In genomic region chr19:31198461-31198860, GRCm38 (mm10) we compare ENCODE assay signal across 20 mouse cellular contexts.
A peak's percentile ranks its signal among the peaks of the same experiment; 100 is the strongest.
DNase-seq lines count a peak whose midpoint lies in the region; ATAC-seq and TF ChIP-seq lines count a peak whose summit lies in the region.
"Had no signal": no experiment of that assay in that cellular context is flagged by ENCODE, and none has a peak within 500 bp of the region (broad histone marks: within the 10 kb centered on the region; RNA-seq: fewer than 3 reads in every experiment).

No protein-coding gene starts in this region.

- H3K36me3 ChIP-seq in forebrain, embryonic 10.5 days (replicated peaks) = no peaks in the 10 kb centered on the region
- H3K36me3 ChIP-seq in forebrain, embryonic 15.5 days = no peaks in the 10 kb centered on the region
- H3K36me3 ChIP-seq in intestine, embryonic 14.5 days (ENCODE audit: control insufficient read depth, insufficient read depth, low read length) = no peaks in the 10 kb centered on the region
- H3K36me3 ChIP-seq in intestine, postnatal 0 days (ENCODE audit: control insufficient read depth, insufficient read depth) = no peaks in the 10 kb centered on the region
- H3K36me3 ChIP-seq: embryonic facial prominence, embryonic 15.5 days; heart, embryonic 12.5 days; limb, embryonic 10.5 days had no signal

- no peak for ATAC-seq in forebrain, embryonic 15.5 days (replicated peaks)
- no peak for ATAC-seq in intestine, embryonic 14.5 days (replicated peaks; ENCODE audit: low FRiP score, low TSS enrichment, low read depth)
- ATAC-seq in intestine, postnatal 0 days = no peak
- peak; percentile 30; the same call in 1 of the 2 replicates for ATAC-seq in common myeloid progenitor, adult 5-6 weeks (replicated peaks; ENCODE audit: low read depth, poor library complexity, severe bottlenecking)
- peak; percentile 50 for ATAC-seq in megakaryocyte progenitor cell, adult 5-6 weeks (replicated peaks; ENCODE audit: poor library complexity)
- ATAC-seq: hindbrain, embryonic 16.5 days; liver, postnatal 0 days had no signal

- no peaks in the 10 kb centered on the region for H3K27me3 ChIP-seq in forebrain, embryonic 10.5 days (ENCODE audit: poor library complexity, severe bottlenecking)
- no peaks in the 10 kb centered on the region for H3K27me3 ChIP-seq in forebrain, embryonic 15.5 days
- H3K27me3 ChIP-seq in intestine, embryonic 14.5 days (replicated peaks; ENCODE audit: control insufficient read depth, insufficient read depth, low read length) = no peaks in the 10 kb centered on the region
- no peaks in the 10 kb centered on the region for H3K27me3 ChIP-seq in intestine, postnatal 0 days (replicated peaks; ENCODE audit: control insufficient read depth, insufficient read depth, low read length)
- H3K27me3 ChIP-seq: embryonic facial prominence, embryonic 15.5 days; heart, embryonic 12.5 days had no signal

- 77% methylated on average over 4 of the region's 4 CpGs for WGBS in forebrain, embryonic 10.5 days
- 47% methylated on average over 4 of the region's 4 CpGs for WGBS in forebrain, embryonic 15.5 days
- WGBS in intestine, embryonic 14.5 days = 78% methylated on average over 4 of the region's 4 CpGs
- WGBS in intestine, postnatal 0 days = 71% methylated on average over 4 of the region's 4 CpGs

- H3K4me1 ChIP-seq in forebrain, embryonic 10.5 days = peaks cover 17% of the 10 kb centered on the region
- no peaks in the 10 kb centered on the region for H3K4me1 ChIP-seq in forebrain, embryonic 15.5 days
- H3K4me1 ChIP-seq in intestine, embryonic 14.5 days (replicated peaks; ENCODE audit: control insufficient read depth, insufficient read depth, low read length) = peaks cover 4% of the 10 kb centered on the region
- no peaks in the 10 kb centered on the region for H3K4me1 ChIP-seq in intestine, postnatal 0 days (replicated peaks; ENCODE audit: control insufficient read depth, insufficient read depth, low read length)
- H3K4me1 ChIP-seq: embryonic facial prominence, embryonic 15.5 days had no signal

- H3K4me2 ChIP-seq in forebrain, embryonic 15.5 days (replicated peaks) = no peak overlapping the region
- H3K4me2 ChIP-seq in intestine, embryonic 14.5 days (ENCODE audit: low read length) = no peak overlapping the region
- no peak overlapping the region for H3K4me2 ChIP-seq in intestine, postnatal 0 days (replicated peaks; ENCODE audit: low read depth)
- H3K4me2 ChIP-seq: embryonic facial prominence, embryonic 15.5 days; heart, embryonic 12.5 days had no signal

- no peak for DNase-seq in forebrain, embryonic 10.5 days (ENCODE audit: extremely low spot score, low spot score)
- no peak for DNase-seq in intestine, embryonic 14.5 days (ENCODE audit: low spot score)
- DNase-seq in adrenal gland, adult 2 months = no peak
- no peak for DNase-seq in urinary bladder, postnatal 4 days (ENCODE audit: low spot score in 2 of 2)
- DNase-seq: cerebellum, postnatal 10 days; embryo, embryonic 11 days; kidney, postnatal 4 days; layer of hippocampus, adult 9-11 months; liver, postnatal 0 days; lung, postnatal 10 days; thymus, postnatal 14 days had no signal

- 0 out of 2 replicates have a peak overlapping the region, but pooled peaks have one; percentile 25 for H3K27ac ChIP-seq in forebrain, embryonic 10.5 days
- no peak overlapping the region for H3K27ac ChIP-seq in forebrain, embryonic 15.5 days (replicated peaks)
- peak overlapping the region; percentile 57 for H3K27ac ChIP-seq in intestine, embryonic 14.5 days (ENCODE audit: low read depth)
- H3K27ac ChIP-seq in intestine, postnatal 0 days (ENCODE audit: low read depth, low read length) = no peak overlapping the region
- H3K27ac ChIP-seq: embryonic facial prominence, embryonic 15.5 days; left cerebral cortex, adult 2 months; limb, embryonic 10.5 days had no signal

- H3K4me3 ChIP-seq in forebrain, embryonic 10.5 days = no peak overlapping the region
- no peak overlapping the region for H3K4me3 ChIP-seq in forebrain, embryonic 15.5 days
- H3K4me3 ChIP-seq in intestine, embryonic 14.5 days (ENCODE audit: low read depth, low read length) = no peak overlapping the region
- no peak overlapping the region for H3K4me3 ChIP-seq in intestine, postnatal 0 days (ENCODE audit: low read depth, low read length)
- H3K4me3 ChIP-seq: embryonic facial prominence, embryonic 15.5 days; heart, embryonic 12.5 days; left cerebral cortex, adult 2 months; limb, embryonic 10.5 days had no signal

- TF ChIP-seq CTCF in intestine, postnatal 0 days (IDR thresholded peaks at IDR 0.05; ENCODE audit: low read depth) = no peak

- no peak overlapping the region for H3K9ac ChIP-seq in forebrain, embryonic 15.5 days (replicated peaks)
- no peak overlapping the region for H3K9ac ChIP-seq in intestine, embryonic 14.5 days (ENCODE audit: low read length)
- H3K9ac ChIP-seq in intestine, postnatal 0 days (ENCODE audit: low read depth, low read length) = no peak overlapping the region
- H3K9ac ChIP-seq: embryonic facial prominence, embryonic 15.5 days; heart, embryonic 12.5 days; liver, postnatal 0 days had no signal

- no peaks in the 10 kb centered on the region for H3K9me3 ChIP-seq in forebrain, embryonic 10.5 days
- no peaks in the 10 kb centered on the region for H3K9me3 ChIP-seq in forebrain, embryonic 15.5 days
- no peaks in the 10 kb centered on the region for H3K9me3 ChIP-seq in intestine, embryonic 14.5 days (ENCODE audit: control insufficient read depth, low read length)
- H3K9me3 ChIP-seq in intestine, postnatal 0 days (ENCODE audit: control insufficient read depth) = no peaks in the 10 kb centered on the region
- H3K9me3 ChIP-seq: embryonic facial prominence, embryonic 15.5 days; heart, embryonic 12.5 days; limb, embryonic 10.5 days had no signal

Comparison
In these comparisons a context has a peak if more than half of its experiments do, and no peak if none do; other contexts are left out.
1. H3K27ac ChIP-seq: peak in forebrain, embryonic 10.5 days (single experiment) and intestine, embryonic 14.5 days (single experiment); none in forebrain, embryonic 15.5 days (single experiment) and intestine, postnatal 0 days (single experiment).
2. ATAC-seq: peak in common myeloid progenitor, adult 5-6 weeks (single experiment) and megakaryocyte progenitor cell, adult 5-6 weeks (single experiment); none in forebrain, embryonic 15.5 days (single experiment), intestine, embryonic 14.5 days (single experiment) and intestine, postnatal 0 days (single experiment).